Mouse (Mus musculus) layer of hippocampus, postnatal 14 days (tissue): ENCODE measurements around the gene Rgs11. TPM values are rescaled to one million over a fixed set of nuclear protein-coding genes. Genes with fewer than 3 reads are reported as not detected.

Experiments
- DNase-seq, 2 experiments: peaks; one replicate each; pipeline ENCODE4 v3.0.0; 2021 to 2022; ENCODE audit warnings: low spot score in 2 of 2, mixed read lengths in 1 of 2
- total RNA-seq, 2 experiments: library from RNA; stranded (reverse); gene quantifications; 2 replicates each; pipeline ENCODE4 v1.2.3; 2021

Rgs11 gene
- total RNA-seq, 2 experiments from 2014 or later: 56.1 to 69.6 TPM

- no peak for DNase-seq
Measured at GRCm38 (mm10) chr17:26229776-26230175, 27.0 kb downstream of the Rgs11 start.

GRCm38 (mm10) chr17:26231156-26231555 is 28.4 kb downstream of the Rgs11 start:
- no peak for DNase-seq

GRCm38 (mm10) chr17:26232863-26233262 is 30.1 kb downstream of the Rgs11 start:
- no peak for DNase-seq

GRCm38 (mm10) chr17:26234386-26234785 is 31.6 kb downstream of the Rgs11 start:
- DNase-seq: no peak

GRCm38 (mm10) chr17:26235077-26235815 is 32.5 kb downstream of the Rgs11 start:
- no peak for DNase-seq

GRCm38 (mm10) chr17:26237667-26238066 is 34.9 kb downstream of the Rgs11 start:
- DNase-seq: no peak

GRCm38 (mm10) chr17:26239551-26239950 is 36.8 kb downstream of the Rgs11 start:
- no peak for DNase-seq

- DNase-seq: no peak
Measured at GRCm38 (mm10) chr17:26240120-26240790, 37.5 kb downstream of the Rgs11 start.

- DNase-seq: no peak
Measured at GRCm38 (mm10) chr17:26240990-26241389, 38.2 kb downstream of the Rgs11 start.

- peak in 1 of 2 experiments; percentile 65 for DNase-seq
Measured at GRCm38 (mm10) chr17:26243471-26244100, 40.8 kb downstream of the Rgs11 start.

- DNase-seq: peak; percentile 86 to 94
Measured at GRCm38 (mm10) chr17:26244101-26244841, 41.5 kb downstream of the Rgs11 start, which contains the start of gene Fam234a. Gene Fam234a, minus strand, starts transcription at chr17:26244242.

GRCm38 (mm10) chr17:26251886-26252538 is 49.3 kb downstream of the Rgs11 start:
- no peak for DNase-seq

GRCm38 (mm10) chr17:26252539-26253251 is 49.9 kb downstream of the Rgs11 start, which contains the start of gene Luc7l:
Gene Luc7l, plus strand, starts transcription at chr17:26252896.
- peak; percentile 96 to 97 for DNase-seq

GRCm38 (mm10) chr17:26253399-26253798 is 50.6 kb downstream of the Rgs11 start:
- no peak for DNase-seq

- no peak for DNase-seq
Measured at GRCm38 (mm10) chr17:26255313-26255712, 52.6 kb downstream of the Rgs11 start.

Other genes with a start within 250 kb of the Rgs11 start
- 10 to 100 TPM; 44.4 to 46.2 TPM for gene Capn15, start 217.2 kb upstream of the Rgs11 start, total RNA-seq
- gene Rab11fip3, start 133.4 kb upstream of the Rgs11 start, total RNA-seq: 10 to 100 TPM; 82.3 to 85.1 TPM
- gene Decr2, start 112.6 kb upstream of the Rgs11 start, total RNA-seq: 10 to 100 TPM; 23.6 to 24.2 TPM
- 1 to 10 TPM; 2.4 to 4.2 TPM for gene Nme4, start 107.3 kb upstream of the Rgs11 start, total RNA-seq
- gene Tmem8, start 89.7 kb upstream of the Rgs11 start, total RNA-seq: 10 to 100 TPM; 11.0 to 11.3 TPM
- 10 to 100 TPM; 70.6 to 71.1 TPM for gene Mrpl28, start 79.5 kb upstream of the Rgs11 start, total RNA-seq
- 10 to 100 TPM; 22.2 to 23.3 TPM for gene Axin1, start 64.3 kb upstream of the Rgs11 start, total RNA-seq
- under 1 TPM in 1 of 2 experiments, not detected in 1; 0.18 TPM for gene Pdia2, start 3.9 kb upstream of the Rgs11 start, total RNA-seq
- 100 to 1,000 TPM; 147 to 158 TPM for gene Arhgdig, start 4.8 kb downstream of the Rgs11 start, total RNA-seq
- gene Fam234a, start 41.3 kb downstream of the Rgs11 start, total RNA-seq: 10 to 100 TPM; 24.8 to 31.5 TPM
- 10 to 100 TPM; 84.5 to 90.3 TPM for gene Luc7l, start 49.9 kb downstream of the Rgs11 start, total RNA-seq
- 10 to 100 TPM; 80.3 to 84.9 TPM for gene Neurl1b, start 211.9 kb downstream of the Rgs11 start, total RNA-seq